Mouse (Mus musculus) right cerebral cortex, postnatal 36 days (tissue): ENCODE measurements around the gene Syn3.
"Not testable (repeated sequence)": the region's sequence is repeated elsewhere in the genome, so short reads cannot be mapped to it uniquely, and the experiment has no call there.

ENCODE experiments used
- DNase-seq, 2 experiments: peaks; one replicate each; pipeline ENCODE4 v3.0.0; 2022; ENCODE audit warnings: low spot score in 2 of 2, mixed read lengths in 1 of 2

The Syn3 gene

DNA sequence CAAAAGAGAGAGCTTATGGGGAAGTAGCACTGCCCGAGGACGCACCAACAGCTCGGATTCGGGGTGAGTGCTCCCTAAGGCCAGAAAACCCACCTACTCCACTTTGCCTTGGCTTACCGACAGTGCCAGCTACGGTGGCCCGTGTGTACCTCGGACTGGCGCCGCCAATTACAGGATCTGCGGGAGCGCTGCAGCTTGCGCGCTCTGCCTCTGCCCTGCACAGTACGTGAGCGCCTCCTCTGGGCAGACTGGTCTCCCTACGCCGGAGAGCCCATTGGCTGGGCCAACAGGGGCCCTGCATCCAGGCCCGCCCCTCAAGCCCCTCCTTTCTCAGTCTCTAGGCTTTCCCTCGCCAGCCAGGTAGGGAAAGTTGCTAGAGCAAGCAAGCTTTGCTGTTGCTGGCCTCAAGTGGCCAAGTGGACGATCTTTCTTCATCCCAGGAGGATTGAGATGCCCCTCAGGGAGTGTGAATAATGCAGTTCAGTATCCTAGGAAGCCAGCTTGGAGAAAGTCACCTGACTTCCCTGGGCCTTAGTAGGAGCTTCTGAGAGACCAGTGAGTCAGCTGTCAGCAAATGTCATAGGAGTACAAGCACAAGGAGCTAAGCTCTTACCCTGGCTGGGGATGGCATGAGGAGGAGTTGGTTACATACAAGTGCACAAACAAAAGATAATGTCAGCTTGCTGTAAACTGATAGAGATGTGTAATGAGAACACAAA lies at the start of gene Syn3:
Gene Syn3, minus strand, starts transcription at position 224 of the 719 bp plus-strand sequence.
- DNase-seq, result peak; percentile 93

DNA sequence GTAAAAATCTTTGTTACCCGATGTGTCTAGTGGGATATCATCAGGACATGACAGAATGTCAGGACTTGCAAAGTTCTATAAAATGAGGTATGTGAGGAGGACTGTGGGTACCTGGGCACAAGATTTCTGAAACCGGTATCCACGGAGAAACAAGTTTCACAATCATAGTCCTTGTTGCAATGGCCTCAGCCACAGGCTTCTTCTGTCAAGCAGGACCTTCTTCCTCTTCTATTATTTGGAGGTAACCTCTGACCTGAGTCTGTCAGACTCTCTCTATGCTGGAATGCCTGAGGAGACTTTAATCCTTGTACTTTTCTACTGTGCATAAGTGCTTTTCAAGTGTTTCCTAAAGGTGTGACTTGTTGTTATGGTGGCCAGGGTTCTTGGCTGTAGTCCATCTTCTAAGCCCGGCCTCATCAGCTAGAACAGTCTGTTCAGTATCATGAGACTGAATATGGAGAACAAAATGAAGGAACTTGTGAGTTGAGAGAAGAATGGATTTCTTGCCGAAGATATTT lies 27.7 kb upstream of the Syn3 start:
- not testable (repeated sequence) for DNase-seq

DNA sequence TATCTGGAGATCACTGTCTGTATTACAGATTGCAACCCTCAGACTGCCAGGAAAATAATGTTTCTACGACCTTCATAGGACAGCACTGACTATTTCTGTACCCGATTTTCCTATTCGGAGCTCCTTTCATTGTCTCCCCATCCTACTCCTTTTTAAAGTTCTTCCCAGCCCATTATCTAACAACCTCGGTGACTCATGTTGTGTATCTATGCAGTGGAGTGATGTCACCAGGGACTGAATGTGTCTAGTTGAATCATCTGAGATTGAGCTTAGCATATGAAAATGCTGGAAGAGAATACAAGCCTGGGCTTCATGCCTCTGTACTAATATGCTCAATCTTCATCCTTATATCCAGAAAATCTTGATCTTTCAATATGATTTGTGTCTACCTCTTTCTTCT lies 15.1 kb upstream of the Syn3 start:
- no peak for DNase-seq

DNA sequence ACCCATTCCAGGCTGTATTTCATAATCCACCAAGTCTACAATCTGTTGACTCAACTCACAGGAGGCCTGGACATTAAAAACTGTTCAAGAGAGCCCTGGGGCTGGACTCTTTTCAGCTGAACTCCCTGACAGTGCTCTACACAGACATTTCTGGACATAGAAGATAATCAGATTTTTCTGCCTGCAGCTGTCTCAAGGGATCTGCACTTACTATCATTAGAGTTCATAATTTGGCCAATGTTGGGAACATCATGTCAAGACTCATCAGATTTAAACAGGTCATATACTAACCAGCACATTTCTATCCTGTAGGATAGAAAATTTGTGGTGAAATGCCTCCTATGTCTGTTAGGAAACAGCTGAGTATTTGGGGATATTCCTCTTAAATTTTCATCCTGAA lies 12.2 kb upstream of the Syn3 start:
- DNase-seq, result no peak

DNA sequence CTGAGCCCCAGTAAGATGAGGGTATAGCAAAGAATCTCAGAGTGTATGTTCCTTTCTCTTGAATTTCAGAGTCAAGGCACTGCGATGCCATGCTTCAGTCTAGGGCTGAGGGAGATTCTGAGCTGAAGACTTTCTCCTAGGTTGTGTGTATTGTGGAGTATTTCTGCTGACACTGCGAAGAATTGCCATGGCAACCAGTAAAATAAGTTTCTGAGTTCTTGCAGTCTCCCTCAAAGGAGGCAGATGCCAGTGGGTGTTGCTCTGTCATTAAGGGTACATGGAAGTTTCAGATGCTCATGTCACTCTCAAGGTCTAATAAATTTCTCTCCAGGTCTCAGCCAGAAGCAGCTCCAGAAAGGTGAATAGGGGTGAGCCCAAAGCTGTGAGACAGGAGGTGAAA lies 3.4 kb upstream of the Syn3 start:
- DNase-seq, result peak in 1 of 2 experiments; percentile 62

DNA sequence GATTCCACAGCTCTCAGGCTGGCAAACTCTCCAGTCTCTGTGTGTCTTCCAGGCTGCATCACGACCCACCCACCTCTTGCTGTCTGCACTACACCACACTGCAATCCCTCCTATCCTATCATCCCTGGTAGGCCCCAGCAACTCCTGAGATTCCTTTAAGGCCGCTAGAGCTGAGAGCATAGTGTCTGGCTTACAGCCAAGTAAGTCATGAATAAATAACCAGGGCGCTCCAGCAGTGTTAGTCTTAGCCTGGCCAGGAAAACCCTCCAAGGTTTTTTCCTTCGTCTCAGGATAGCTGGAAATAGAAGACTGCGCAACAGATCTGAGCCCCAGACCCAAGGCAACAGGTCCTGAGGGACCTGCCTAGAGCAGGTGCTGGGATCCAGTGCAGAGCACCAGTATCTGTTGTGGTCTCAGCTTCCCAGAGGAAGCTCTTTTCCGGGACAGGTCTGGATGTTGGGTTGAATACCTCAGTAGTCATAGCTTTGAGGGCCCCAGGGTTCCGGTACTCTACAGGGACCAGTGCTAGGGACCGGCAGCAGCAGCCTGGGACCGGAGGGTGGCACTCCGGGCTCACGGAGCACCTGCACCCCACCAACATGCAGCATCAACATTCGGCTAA lies 534 bp downstream of the Syn3 start:
- peak; percentile 45 to 66 for DNase-seq

DNA sequence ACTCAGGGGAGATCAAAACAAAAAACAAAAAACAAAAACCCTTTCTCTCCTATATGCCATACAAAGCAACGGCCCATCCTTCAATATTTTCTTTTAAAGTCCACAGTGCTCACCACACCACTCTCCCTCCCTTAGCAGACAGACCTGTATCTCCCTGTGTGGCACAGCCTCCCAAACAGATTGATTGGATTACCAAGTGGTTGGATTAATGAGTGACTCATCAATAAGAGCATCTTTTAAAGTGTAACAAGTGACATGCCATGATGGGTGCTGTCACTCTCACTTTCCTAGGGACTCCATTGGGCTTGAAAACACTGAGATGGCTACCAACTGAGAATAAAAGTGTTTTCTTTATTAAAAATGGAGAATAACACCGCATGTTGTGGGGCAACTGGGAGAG lies 2.8 kb downstream of the Syn3 start:
- no peak for DNase-seq

DNA sequence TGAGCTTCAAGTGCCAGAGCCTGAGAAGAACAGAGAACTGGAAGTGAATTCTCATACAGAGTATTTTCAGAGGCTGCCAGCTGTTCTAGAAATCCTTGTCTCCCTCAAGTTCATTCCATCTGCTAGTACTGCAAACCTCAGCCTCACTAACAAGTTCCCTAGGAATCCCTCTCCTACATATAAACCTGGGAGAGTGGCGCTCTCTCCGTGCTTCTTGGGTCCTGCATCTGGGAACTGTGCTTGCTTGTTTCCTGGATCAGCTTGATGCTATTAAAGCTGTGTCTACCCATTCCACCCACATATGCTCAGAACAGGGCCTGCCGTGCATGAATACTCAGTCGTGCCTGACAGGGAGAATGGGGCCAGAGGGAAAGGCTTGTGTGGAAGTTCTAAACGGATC lies 5.6 kb downstream of the Syn3 start:
- no peak for DNase-seq

DNA sequence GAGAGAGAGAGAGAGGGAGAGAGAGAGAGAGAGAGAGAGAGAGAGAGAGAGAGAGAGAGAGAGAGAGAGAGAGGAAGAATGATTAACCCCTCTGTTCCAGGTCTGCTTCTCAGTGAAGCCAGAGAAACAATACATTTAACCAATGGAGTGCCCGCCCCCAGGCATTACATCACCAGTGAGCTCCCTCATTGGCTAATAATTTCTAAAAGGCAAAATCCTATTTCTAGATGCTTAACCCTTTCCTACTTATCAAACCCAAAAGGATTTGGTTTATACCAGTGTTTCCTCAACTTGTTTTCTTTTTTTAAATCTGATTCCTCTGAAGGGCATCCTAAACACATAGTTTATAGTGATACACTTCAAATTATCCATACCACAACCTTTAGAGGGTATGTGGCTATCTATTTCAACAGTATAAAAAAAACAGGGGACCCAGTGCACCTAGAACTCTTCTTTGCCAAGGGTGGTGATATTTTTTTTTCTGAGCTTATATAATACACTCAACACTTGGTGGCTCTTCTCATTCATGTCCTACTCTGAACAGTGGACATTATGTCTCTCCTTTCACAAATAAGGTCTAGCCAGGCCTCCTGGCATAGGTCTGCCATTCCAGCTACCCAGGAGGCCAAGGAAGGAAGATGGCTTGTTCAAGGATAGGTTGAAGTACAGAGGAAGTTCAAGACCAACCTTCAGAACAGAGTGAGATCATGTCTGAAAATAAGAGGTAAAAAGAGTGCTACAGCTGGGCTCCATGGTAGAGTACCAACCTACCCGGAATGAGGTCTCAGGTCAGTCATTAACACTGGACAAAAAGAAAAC lies 6.4 kb downstream of the Syn3 start:
- DNase-seq, result peak; percentile 47 to 52

DNA sequence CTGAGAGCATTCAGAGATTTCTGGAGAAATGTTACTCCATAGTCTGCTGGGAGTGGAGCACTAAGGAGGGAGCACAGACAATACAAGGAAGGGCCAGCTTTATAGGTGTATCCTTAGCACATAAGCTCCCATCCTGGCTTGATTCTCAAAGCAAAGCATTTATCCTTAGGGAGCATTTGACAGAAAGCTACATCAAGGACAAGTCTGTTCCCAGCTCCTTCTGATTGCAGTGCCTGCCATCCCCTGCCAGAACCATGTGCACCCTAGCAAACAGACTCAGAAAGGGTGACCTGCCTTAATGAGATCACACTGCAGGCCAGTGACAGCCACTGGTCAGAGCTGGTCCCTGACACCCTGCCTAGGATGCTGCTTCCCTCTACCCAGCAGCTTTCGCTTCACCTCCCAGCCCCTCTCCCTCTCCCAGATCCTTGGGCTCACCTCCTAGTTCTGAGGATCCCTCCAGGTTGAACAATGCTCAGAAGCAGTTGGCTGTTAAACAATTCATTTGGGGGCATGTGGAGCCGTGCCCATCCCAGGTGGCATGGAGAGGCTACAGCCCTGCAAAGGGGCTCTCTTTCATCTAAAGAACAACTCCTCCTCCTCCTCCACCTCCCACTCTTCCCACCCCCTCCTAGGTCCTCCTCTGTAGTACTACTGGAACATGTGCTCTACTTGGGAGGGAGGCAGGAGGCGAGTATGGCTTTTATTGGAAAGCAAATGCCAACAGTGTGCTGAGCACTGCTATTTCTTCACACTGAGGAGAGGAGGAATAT lies 7.2 kb downstream of the Syn3 start:
- DNase-seq, result no peak

DNA sequence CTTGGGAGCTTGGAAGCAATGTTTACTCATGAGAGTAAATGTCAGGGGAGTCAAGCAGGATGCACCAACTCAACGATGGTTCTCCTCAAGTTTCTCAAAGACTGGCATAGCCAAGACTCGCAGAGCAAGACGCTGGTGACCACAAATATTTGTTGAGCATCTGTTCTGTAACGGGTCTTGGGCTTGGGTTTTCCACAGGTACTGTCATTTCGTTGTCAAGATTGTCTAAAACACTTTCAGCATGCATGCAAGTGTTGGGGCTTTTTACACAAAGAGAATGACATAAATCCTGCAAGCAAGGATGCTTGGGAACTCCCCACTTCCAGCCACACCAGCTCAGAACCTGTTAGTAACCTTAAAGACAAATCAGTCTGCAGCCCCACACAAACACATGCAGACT lies 10.2 kb downstream of the Syn3 start:
- DNase-seq, result no peak

DNA sequence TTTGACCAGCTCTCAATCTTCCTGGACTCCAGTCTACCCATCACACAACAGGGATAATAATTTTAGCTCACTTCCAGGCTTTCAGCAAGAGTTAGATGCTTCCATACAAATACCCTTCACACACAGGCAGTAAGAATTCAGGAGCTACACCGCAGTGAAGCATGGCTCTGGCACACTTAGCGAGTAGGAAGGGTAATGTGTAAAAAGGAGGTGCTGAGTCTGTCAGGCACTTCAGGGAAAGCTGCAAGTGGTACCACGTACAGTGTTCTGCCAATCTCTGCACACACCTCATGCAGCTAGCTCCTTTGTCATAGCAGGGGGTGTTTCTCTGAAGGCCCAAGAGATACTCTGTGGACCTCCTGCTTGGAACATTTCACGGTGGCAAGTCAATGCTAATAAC lies 12.7 kb downstream of the Syn3 start:
- DNase-seq, result peak in 1 of 2 experiments; percentile 37

DNA sequence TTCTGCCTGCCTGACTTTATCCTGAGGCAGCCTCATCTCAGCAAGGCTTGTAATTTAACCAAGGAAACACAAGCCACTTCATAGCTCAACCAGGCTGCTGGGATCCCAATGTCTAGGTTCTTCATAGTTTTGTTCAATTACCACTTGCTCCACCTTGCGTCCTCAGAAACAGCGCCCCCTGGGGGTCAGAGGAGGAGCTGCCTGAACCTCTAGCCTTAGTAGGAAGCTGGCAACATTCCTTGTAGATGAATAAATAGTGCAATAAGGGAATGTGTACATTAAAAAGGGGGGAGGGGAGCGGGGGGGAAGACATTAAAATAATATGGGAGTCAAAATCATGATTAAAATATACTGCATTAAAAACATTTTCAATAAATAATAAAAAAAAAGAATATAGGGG lies 14.7 kb downstream of the Syn3 start:
- DNase-seq, result no peak

DNA sequence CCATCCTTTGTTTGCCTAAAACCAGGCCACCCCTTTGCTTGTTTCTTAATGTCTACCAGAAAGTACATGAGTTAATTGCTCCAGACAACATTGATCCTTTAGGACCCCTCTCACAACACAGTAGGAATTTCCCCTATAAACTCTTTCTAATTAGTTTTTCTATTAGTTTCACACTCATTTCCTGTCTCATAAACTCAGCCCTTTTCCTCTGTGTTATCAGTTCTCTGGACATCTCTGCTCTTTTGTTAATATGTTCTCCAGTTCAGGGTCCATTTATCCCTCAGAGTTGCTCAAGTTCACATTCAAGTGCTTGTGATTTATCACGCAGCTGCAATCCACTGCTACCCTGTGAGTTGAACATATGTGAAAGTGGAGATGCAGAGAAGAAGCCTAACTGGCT lies 16.2 kb downstream of the Syn3 start:
- DNase-seq, result no peak

DNA sequence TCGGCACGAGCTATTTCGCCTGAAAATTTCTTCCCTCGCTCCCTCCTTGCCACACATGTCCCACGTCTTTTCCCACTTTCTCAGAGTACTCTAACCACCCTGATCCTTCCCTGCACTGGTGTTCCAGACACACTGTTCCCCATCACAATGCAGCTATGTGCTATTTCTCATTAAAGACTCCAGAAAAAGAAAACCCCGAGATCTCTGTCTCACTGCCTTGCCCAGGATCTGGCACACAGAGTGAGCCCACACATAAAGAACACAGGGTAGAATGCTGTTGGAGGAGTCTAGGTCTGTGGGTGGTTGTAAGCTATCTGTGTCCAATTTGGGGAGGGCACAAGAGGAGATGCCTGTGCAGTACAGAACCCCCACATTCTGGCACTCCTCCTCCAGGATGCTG lies 18.0 kb downstream of the Syn3 start:
- peak; percentile 38 to 74 for DNase-seq

DNA sequence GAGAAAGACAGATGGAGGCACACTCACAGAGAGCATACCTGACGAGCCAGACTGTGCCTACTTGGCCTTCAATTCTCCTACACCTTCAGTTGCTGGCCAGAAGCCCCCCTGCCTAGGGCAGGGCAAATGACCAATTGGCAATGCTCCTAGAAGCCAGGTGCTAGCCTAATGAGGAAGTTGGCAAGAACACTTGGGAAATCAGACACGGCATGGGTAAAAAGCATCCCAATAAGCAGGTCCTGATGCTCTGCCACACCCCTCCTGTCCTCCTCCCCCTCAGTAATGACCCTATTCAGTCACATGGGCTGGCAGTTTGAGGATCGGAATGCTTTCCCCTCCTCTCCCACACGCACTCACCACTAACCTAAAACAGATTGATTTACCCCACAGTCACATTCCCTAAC lies 19.0 kb downstream of the Syn3 start:
- DNase-seq, result no peak

DNA sequence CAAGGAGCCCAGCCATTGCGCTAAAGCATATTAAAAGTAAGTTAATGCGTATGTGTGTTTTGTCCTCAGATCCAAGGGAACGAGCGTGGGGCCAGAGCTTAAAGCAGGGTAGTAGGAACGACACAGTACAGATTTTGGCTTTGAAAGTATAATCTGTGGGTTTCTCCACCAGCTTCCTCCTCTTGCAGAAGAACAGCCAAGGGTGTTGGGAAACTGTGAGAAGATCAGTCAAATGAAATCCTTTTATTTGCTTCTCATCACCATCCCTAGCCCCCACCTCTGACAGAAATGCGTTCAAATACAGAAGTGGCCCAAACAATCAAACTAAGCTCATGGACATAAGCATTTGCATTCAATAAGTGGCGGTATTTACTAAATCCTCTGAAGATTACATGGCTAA lies 22.0 kb downstream of the Syn3 start:
- DNase-seq, result no peak

DNA sequence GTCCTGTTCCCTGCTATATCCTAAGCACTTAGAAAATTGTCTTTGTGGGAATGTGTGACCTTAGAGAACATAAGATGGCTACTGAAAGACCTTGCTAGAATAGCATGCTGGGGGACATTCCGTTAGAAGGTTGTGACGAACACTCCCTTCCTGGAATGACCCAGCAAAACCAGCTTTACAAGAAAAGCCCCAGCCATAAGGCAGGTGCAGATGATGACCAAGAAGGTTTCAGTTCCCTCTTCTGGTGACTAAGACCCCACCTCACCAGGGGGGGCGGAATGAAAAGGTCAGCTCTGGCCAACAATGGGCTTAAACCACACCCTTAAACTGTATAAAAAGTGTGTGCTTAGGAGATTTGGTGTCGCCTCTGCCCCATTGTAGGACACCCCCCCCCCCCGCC lies 23.4 kb downstream of the Syn3 start:
- DNase-seq, result no peak

DNA sequence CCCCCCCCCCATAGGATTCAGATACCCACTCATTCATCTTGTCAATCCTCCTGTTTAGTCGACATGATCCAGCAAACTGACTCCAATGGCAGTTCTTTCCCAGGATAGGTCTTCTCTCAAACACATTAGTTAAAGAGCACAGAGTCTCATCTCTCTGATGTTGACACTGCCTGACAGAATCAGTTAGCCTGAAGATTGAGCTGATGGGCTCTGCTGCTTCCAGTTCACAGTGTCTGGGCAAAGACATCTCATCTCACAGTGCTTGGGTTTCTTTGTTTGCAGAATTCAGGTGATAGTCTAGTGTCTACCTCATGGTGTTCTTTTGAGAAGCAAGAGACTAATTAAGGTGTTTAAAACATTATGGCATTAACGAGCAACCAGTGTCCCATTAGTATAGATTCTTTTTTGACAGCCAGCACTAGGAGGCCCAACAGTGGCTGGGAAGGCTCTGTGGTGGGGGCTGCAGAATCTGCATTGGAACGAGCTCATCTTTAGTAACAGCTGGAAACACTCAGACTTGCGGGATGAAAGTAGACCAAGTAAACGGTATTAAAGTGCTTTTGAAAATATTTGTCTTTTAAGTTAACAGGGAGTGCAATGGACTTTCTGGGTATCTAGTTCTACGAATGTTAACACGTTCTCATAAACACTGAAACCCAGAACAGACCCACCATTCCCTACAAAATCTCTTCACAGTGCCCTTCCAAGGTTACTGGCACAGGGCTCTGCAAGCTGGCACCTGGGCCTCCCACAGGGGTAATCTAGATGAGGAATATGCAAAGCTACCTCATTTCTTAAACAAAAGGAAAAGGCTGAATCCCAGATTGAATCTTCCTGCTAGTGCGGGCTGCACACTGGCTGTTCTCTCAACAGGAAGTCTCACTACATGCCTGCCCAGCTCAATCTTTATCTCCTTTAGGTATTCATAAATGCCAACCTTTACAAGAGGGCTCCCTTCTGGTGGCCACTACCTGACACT lies 24.2 kb downstream of the Syn3 start:
- DNase-seq, result no peak

DNA sequence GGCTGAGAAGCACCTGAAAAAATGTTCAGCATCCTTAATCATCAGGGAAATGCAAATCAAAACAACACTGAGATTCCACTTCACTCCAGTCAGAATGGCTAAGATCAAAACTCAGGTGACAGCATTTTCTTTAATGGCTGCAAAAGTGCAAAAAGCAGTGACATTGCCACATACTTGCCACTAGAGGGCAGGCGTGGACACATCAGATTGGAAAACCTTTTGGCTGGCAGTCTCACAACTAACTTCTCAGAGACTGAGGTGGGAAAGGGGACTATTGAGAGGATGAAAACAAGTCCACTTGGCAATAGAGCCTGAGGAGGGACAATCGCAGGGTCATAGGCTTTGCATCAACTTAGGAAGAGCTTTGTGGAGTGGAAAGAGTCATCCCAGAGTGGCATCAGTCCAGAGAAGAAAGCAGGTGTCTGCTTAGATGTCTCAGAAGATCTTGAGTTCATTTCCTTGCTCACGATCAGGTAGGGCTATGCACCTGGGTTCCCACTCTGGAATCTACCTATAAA lies 25.0 kb downstream of the Syn3 start:
- no peak for DNase-seq
